ENCODE assay signal across 25 mouse cellular contexts in the genomic region with DNA sequence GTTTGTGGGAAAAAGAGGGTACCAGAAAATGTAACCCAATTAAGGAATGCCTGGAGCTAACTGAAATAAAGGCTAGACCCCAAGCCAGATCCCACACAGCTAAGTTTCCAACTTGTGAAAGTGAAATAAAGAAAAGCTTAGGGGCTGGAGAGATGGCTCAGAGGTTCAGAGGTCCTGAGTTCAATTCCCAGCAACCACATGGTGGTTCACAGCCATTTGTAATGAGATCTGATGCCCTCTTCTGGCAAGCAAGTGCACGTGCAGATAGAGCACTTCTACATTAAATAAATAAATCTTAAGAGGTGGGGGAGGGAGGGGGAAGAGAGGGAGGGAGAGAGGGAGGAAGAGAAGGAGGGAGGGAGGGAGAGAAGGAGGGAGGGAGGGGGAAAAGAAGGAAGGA.
"Had no signal": no experiment of that assay in that cellular context is flagged by ENCODE, and none has a peak within 500 bp of the region (broad histone marks: within the 10 kb centered on the region; RNA-seq: fewer than 3 reads in every experiment).

No protein-coding gene starts in this region.

- H3K27ac ChIP-seq: gastrocnemius, adult 2 months; heart, embryonic 13.5 days; heart, embryonic 15.5 days; hindbrain, embryonic 13.5 days; hindbrain, embryonic 15.5 days; intestine, embryonic 15.5 days; layer of hippocampus, adult 2 months; left cerebral cortex, adult 2 months; limb, embryonic 13.5 days; limb, embryonic 15.5 days; liver, embryonic 12.5 days; liver, embryonic 14.5 days had no signal

- H3K4me2 ChIP-seq: heart, embryonic 11.5 days; heart, embryonic 13.5 days; heart, embryonic 15.5 days; hindbrain, embryonic 13.5 days; hindbrain, embryonic 15.5 days; intestine, embryonic 15.5 days; limb, embryonic 13.5 days; limb, embryonic 15.5 days; liver, embryonic 12.5 days had no signal

- H3K9me3 ChIP-seq: heart, embryonic 13.5 days; heart, embryonic 15.5 days; hindbrain, embryonic 13.5 days; hindbrain, embryonic 15.5 days; intestine, embryonic 15.5 days; limb, embryonic 13.5 days; limb, embryonic 15.5 days; liver, embryonic 12.5 days had no signal

- H3K27me3 ChIP-seq: heart, embryonic 13.5 days; heart, embryonic 15.5 days; hindbrain, embryonic 13.5 days; hindbrain, embryonic 15.5 days; intestine, embryonic 15.5 days; limb, embryonic 13.5 days; limb, embryonic 15.5 days; liver, embryonic 12.5 days had no signal

- H3K4me1 ChIP-seq: heart, embryonic 13.5 days; heart, embryonic 15.5 days; hindbrain, embryonic 13.5 days; hindbrain, embryonic 15.5 days; intestine, embryonic 15.5 days; limb, embryonic 13.5 days; limb, embryonic 15.5 days; liver, embryonic 12.5 days had no signal

- ATAC-seq: inflammation-experienced regulatory T-cells, adult 6 months; intestine, embryonic 15.5 days; intestine, postnatal 0 days; liver, embryonic 12.5 days had no signal

- DNase-seq: gastrocnemius, adult 2 months; gastrocnemius, postnatal 14 days; gastrocnemius, postnatal 36 days; heart, adult 11 months; heart, postnatal 14 days; heart, postnatal 36 days; kidney, adult 18-20 months; kidney, postnatal 10 days; kidney, postnatal 25 days; kidney, postnatal 4 days; left cerebral cortex, postnatal 4 days had no signal

- H3K36me3 ChIP-seq: heart, embryonic 13.5 days; heart, embryonic 15.5 days; hindbrain, embryonic 13.5 days; hindbrain, embryonic 15.5 days; intestine, embryonic 15.5 days; limb, embryonic 13.5 days; limb, embryonic 15.5 days; liver, embryonic 12.5 days had no signal

- H3K9ac ChIP-seq: heart, embryonic 13.5 days; heart, embryonic 15.5 days; hindbrain, embryonic 13.5 days; hindbrain, embryonic 15.5 days; intestine, embryonic 15.5 days; limb, embryonic 13.5 days; limb, embryonic 15.5 days; liver, embryonic 12.5 days; liver, embryonic 14.5 days had no signal

- H3K4me3 ChIP-seq: gastrocnemius, adult 2 months; heart, embryonic 13.5 days; heart, embryonic 15.5 days; hindbrain, embryonic 13.5 days; hindbrain, embryonic 15.5 days; intestine, embryonic 15.5 days; layer of hippocampus, adult 2 months; left cerebral cortex, adult 2 months; limb, embryonic 13.5 days; limb, embryonic 15.5 days; liver, embryonic 12.5 days had no signal
